Mouse (Mus musculus) forebrain, postnatal 0 days (tissue): Measurements from ENCODE around the gene Grik3. TPM values are rescaled to one million over a fixed set of nuclear protein-coding genes. Genes with fewer than 3 reads are reported as not detected.
A peak's percentile ranks its signal among the peaks of the same experiment; 100 is the strongest.

Experiments
- ATAC-seq: fragments of 200-750 bp; cut with Nextera tagmentation; 2 replicates; pipeline ENCODE4 v1.8.0; 2017; ENCODE audit warnings: mild to moderate bottlenecking, moderate library complexity
- DNase-seq: peaks from one replicate; pipeline ENCODE4 v3.0.0-alpha.2; 2015
- H3K27ac ChIP-seq: fragments of 300-500 bp; sonication (generic); 2 replicates; pipeline ENCODE4 v1.5.1; 2014; ENCODE audit warnings: low read depth, mild to moderate bottlenecking, antibody characterized with exemption, low read length, moderate library complexity, mixed read lengths
- H3K27me3 ChIP-seq: fragments of 300-500 bp; sonication (generic); 2 replicates; pipeline ENCODE4 v1.6.1; 2014; ENCODE audit warnings: mild to moderate bottlenecking, low read length, mixed read lengths; ENCODE audit not compliant: insufficient read depth
- H3K36me3 ChIP-seq: fragments of 300-500 bp; sonication (generic); 2 replicates; pipeline ENCODE4 v1.6.1; 2014; ENCODE audit warnings: mild to moderate bottlenecking, moderate library complexity; ENCODE audit not compliant: insufficient read depth
- H3K4me1 ChIP-seq: fragments of 300-500 bp; sonication (generic); 2 replicates; pipeline ENCODE4 v1.6.1; 2014; ENCODE audit warnings: antibody characterized with exemption; ENCODE audit not compliant: insufficient read depth
- H3K4me2 ChIP-seq: fragments of 300-500 bp; sonication (generic); 2 replicates; pipeline ENCODE4 v1.6.1; 2014; ENCODE audit warnings: low read depth, mild to moderate bottlenecking, moderate library complexity
- H3K4me3 ChIP-seq: fragments of 300-500 bp; sonication (generic); 2 replicates; pipeline ENCODE4 v1.5.1; 2014; ENCODE audit warnings: low read depth, low read length, mixed read lengths
- H3K9ac ChIP-seq: fragments of 300-500 bp; sonication (generic); 2 replicates; pipeline ENCODE4 v1.6.1; 2014; ENCODE audit warnings: mild to moderate bottlenecking
- H3K9me3 ChIP-seq: fragments of 300-500 bp; sonication (generic); 2 replicates; pipeline ENCODE4 v1.6.1; 2016; ENCODE audit warnings: low read length
- CTCF ChIP-seq: sonication (generic); IDR thresholded peaks from 2 replicates; pipeline ENCODE4 v1.5.1; 2016; ENCODE audit warnings: antibody characterized with exemption, control low read depth, low read depth
- WGBS: fragments of 180-500 bp; shearing (Covaris S2); extraction: QIAGEN DNeasy Blood & Tissue Kit; methylation state at CpG from one replicate; pipeline ENCODE4 v1.1.7; 2014; 5-methylcytosine and 5-hydroxymethylcytosine counted together
- polyA plus RNA-seq: library from polyadenylated mRNA; unstranded; fragments of >200 nt; fragmentation: Nextera tagmentation; extraction: Ambion mirVana; gene quantifications from 2 replicates; pipeline ENCODE4 v1.2.1, GENCODE M21; 2015
- total RNA-seq: library from RNA; depleted of rRNA; stranded (reverse); fragments of >200 nt; gene quantifications from 2 replicates; pipeline ENCODE4 v1.2.3, GENCODE M21; 2014

Gene Grik3
- total and polyA plus RNA-seq, 2 experiments from 2014 or later = 4.3 to 23.1 TPM

DNA sequence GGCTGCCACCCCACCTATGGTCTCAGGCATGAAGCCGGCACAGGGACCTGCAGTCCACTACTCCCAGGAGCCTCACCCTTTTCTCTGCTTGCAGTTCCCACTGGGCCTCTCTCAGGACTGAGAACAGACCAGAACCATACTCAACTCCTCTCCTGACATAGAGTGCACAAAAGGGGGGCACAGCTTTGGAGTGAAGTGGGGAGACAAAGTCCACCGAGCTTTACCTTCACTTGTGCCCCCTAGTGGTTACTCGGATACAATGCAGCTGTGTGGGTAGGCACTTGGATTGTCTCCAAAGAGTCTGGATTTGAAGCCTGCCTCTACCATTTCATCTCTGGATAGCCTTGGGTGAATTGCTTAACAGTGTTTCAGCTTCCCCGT is 212.8 kb downstream of the Grik3 start:
- no peak overlapping the region for H3K4me3 ChIP-seq
- peaks cover 10% of the 10 kb centered on the region; the same call in 1 of the 2 replicates for H3K4me1 ChIP-seq
- no peak overlapping the region for H3K9ac ChIP-seq
- H3K36me3 ChIP-seq = 0 out of 2 replicates have a peak, but pooled peaks cover 3% of the 10 kb centered on the region
- H3K27ac ChIP-seq = peak overlapping the region; percentile 68
- no peaks in the 10 kb centered on the region for H3K9me3 ChIP-seq
- TF ChIP-seq CTCF = peak; percentile 74
- no peaks in the 10 kb centered on the region for H3K27me3 ChIP-seq
- ATAC-seq = peak; percentile 52
- 0 out of 2 replicates have a peak overlapping the region, but pooled peaks have one; percentile 10 for H3K4me2 ChIP-seq
- WGBS = 17% methylated on average over 4 of the region's 4 CpGs
- DNase-seq = peak; percentile 80

DNA sequence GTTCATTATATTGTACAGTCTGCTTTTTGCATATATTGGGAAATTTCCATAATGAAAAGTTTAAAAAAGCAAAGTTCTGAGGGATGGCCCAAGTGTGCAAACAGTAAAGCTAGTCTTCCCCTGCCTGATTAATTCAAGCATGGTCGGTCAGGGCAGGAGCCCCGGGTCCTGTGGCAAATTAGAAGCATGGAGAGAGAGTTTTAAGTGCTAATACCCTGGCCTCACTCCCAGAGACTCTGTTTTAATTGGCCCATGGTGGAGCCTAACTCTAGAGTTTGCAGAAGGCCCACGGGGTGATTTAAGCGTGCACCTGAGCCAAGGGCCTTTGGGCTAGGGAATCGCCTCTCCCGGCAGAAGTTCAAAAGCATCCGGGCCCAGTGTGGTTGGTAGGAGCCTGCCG is 215.2 kb downstream of the Grik3 start:
- H3K27me3 ChIP-seq = no peaks in the 10 kb centered on the region
- H3K9ac ChIP-seq = no peak overlapping the region
- H3K9me3 ChIP-seq = no peaks in the 10 kb centered on the region
- no peak for TF ChIP-seq CTCF
- no peak overlapping the region for H3K4me3 ChIP-seq
- H3K36me3 ChIP-seq = 0 out of 2 replicates have a peak, but pooled peaks cover 3% of the 10 kb centered on the region
- no peak overlapping the region for H3K4me2 ChIP-seq
- ATAC-seq (no peak), DNase-seq (no peak)
- no peak overlapping the region for H3K27ac ChIP-seq
- H3K4me1 ChIP-seq = peaks cover 10% of the 10 kb centered on the region; the same call in 1 of the 2 replicates
- WGBS = 23% methylated on average over 8 of the region's 8 CpGs

GRCm38 (mm10) chr4:125709716-125710115 is 219.2 kb downstream of the Grik3 start:
- Histone ChIP-seq H3K9ac (no peak overlapping the region), H3K4me3 (no peak overlapping the region), H3K4me1 (no peaks in the 10 kb centered on the region), H3K4me2 (no peak overlapping the region), H3K27me3 (no peaks in the 10 kb centered on the region), H3K27ac (no peak overlapping the region), H3K36me3 (0 out of 2 replicates have a peak, but pooled peaks cover 3% of the 10 kb centered on the region), H3K9me3 (no peaks in the 10 kb centered on the region)
- 80% methylated on average over 10 of the region's 10 CpGs for WGBS
- no peak for DNase-seq
- ATAC-seq = no peak
- TF ChIP-seq CTCF = no peak

- H3K4me2 ChIP-seq = no peak overlapping the region
- peaks cover 8% of the 10 kb centered on the region; the same call in 1 of the 2 replicates for H3K4me1 ChIP-seq
- no peak; the same call in 1 of the 2 replicates for ATAC-seq
- 22% methylated on average over 6 of the region's 6 CpGs for WGBS
- H3K9me3 ChIP-seq = no peaks in the 10 kb centered on the region
- H3K9ac ChIP-seq = no peak overlapping the region
- H3K4me3 ChIP-seq = no peak overlapping the region
- no peaks in the 10 kb centered on the region for H3K27me3 ChIP-seq
- no peak overlapping the region for H3K27ac ChIP-seq
- DNase-seq = no peak
- TF ChIP-seq CTCF = no peak
- no peaks in the 10 kb centered on the region for H3K36me3 ChIP-seq
Measured at GRCm38 (mm10) chr4:125717881-125718280, 227.4 kb downstream of the Grik3 start.

DNA sequence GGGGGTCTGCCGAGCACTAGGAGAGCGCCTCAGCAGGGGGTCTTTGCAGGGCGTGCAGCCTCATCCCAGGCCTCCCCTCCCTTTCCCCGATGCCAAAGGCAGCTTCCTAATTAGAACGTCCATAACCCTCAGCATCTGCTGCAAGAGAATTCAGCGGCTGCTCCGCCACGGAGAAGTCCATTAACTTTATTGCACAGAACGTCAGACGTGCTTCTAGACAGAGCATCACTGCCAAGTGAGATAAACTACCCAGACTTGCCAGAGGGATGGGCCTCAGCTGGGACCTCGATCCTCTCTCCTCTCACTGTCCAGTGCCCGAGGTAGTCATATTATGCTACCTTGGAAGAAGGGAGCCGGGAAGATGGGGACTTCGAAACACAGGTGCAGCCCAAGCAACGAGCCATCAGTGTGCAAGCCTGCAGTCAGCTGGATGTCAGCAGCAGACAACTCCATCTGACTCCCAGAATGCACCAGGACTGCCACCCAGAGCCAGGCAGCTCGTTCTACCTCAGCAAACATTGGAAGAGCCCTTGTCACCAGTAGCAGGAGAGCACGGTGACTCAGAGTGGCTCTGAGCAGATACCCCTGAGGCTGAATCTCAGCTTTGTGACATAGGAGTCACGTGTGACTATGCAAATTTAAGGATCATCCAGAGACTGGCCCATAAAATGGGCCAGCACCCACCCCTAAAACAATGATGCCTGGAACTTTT is 228.1 kb downstream of the Grik3 start:
- Histone ChIP-seq H3K9ac (no peak overlapping the region), H3K27ac (no peak overlapping the region), H3K36me3 (no peaks in the 10 kb centered on the region), H3K4me1 (peaks cover 8% of the 10 kb centered on the region; the same call in 1 of the 2 replicates), H3K27me3 (no peaks in the 10 kb centered on the region), H3K9me3 (no peaks in the 10 kb centered on the region), H3K4me2 (no peak overlapping the region), H3K4me3 (no peak overlapping the region)
- ATAC-seq = peak; percentile 53
- WGBS = 22% methylated on average over 18 of the region's 18 CpGs
- no peak for DNase-seq
- no peak for TF ChIP-seq CTCF

DNA sequence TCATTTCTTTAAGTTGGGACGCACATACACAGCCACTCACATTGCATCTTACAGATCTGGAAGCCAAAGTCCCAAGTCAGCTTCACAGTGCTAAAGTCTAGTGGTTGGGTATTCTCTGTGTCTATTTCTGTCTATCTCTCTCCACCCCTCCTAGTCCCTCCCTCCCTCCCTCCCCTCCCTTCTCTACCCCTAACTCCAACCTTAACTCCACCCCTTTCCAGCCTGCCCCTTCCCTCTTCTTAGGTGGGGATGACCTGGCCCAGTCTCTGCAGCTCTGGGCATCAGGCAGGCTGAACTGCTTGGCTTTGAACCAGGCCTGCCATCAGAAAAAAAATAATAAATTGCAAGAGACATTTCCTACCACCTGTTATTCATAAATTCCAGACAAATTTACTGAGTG is 235.7 kb downstream of the Grik3 start:
- ATAC-seq (no peak), DNase-seq (no peak)
- no peak for TF ChIP-seq CTCF
- H3K27me3 ChIP-seq = peaks cover 25% of the 10 kb centered on the region
- H3K4me2 ChIP-seq = no peak overlapping the region
- no peaks in the 10 kb centered on the region for H3K36me3 ChIP-seq
- no peaks in the 10 kb centered on the region for H3K4me1 ChIP-seq
- WGBS = 100% methylated on average over 1 of the region's 1 CpGs
- H3K9me3 ChIP-seq = no peaks in the 10 kb centered on the region
- no peak overlapping the region for H3K4me3 ChIP-seq
- H3K27ac ChIP-seq = no peak overlapping the region
- no peak overlapping the region for H3K9ac ChIP-seq

DNA sequence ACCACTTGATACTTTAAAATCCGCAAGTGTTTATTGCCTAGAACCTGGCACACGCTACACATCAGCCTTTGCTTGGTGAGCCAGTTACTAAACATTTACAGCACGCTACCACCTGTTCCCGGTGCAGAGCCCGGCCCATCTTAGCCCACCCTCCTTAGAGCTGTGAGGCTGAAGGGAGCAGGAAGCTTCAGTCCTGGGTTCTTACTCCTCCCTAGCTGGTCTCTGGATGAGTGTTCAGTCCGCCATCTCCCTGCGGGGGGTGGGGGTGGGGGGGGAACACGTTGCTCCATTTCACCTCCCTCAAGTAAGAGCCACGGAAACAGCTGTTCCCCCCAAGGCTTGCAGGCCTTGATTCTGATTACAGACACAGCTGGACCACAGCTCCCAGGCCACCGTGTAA is 236.5 kb downstream of the Grik3 start:
- WGBS = 31% methylated on average over 10 of the region's 10 CpGs

More for the DNA sequence above, 236.5 kb downstream of the Grik3 start:
- peaks cover 25% of the 10 kb centered on the region for H3K27me3 ChIP-seq
- no peak overlapping the region for H3K4me3 ChIP-seq
- H3K9me3 ChIP-seq = no peaks in the 10 kb centered on the region
- H3K4me1 ChIP-seq = no peaks in the 10 kb centered on the region
- ATAC-seq (no peak), DNase-seq (no peak)
- no peaks in the 10 kb centered on the region for H3K36me3 ChIP-seq
- H3K9ac ChIP-seq = no peak overlapping the region
- no peak overlapping the region for H3K4me2 ChIP-seq
- no peak overlapping the region for H3K27ac ChIP-seq
- TF ChIP-seq CTCF = no peak
